Mouse (Mus musculus): ENCODE results near the gene Ksr1.

Ksr1 gene

DNA sequence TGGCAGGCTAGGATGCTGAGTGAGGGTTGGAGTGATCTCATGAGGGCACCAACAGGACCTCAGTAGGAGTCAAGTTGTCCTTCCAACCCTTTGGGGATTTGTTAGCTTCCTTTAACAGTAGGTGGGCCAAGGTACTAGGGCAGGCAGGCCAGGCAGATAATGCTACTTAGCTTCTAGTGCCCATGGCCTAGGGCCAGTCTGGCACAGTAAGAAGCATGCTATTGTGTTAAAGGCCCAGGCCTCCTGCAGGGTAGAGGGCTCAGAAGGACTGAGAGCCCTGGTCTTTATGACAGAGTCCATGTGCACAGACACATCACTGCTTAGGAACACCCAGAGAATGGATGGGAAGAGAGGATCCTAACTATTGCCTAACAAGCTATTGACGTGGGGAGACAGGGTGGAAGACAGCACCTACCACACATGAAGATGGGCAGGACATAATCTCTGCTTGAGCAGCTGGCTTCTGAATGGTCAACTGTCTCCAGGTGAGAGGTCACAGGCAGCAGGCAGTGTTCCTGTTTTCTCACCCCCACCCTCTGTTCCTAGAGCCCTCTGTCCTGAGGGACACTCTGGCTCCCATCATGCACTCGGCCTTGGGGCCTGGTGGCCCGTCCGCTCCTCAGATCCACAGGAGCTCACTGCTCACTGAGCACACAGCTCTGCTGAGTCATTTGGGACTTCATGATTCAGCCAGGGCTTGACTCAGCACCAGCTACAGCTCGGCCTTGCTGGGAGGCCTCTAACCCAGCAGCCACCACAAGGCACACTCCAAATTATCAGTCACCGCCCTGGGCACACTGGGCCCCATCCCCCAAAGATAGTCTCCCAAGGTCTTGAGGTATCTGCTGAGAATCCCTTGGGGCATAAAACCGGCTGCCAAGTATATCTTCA is 74.9 kb downstream of the Ksr1 start:
- no peak for DNase-seq (ENCODE audit: extremely low read depth, low read depth, low spot score)

DNA sequence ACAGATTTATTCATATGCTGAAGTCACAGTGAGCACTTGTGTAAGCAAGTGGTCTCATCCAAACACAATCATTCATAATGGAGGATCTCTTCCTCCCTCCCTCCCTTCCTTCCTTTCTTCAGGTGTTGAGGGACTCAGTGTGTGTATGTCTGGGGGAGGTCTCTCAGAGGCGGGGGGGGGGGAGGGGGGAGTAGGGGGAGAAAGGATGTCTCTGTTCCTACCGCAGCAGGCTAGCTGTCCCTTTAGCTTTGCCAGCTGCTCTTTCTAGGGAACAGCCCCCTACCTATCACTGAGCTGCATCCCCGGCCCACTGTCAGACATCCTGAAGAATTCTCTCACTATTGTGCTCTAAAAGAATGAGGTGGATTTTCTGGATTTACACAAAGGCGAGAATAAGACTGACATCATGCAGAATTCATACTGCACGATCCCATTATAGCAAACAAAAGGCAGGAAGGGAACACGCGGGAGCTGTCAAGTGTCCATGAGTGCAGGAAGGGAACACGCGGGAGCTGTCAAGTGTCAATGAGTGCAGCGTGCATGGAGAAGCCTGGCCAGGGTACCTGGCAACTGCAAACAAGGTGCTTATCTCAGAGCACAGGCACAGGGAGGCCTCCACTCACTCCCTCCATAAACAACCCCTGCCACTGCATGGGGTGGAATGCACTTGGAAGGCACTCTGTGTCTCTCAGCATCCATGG is 76.6 kb downstream of the Ksr1 start:
- no peak for DNase-seq (ENCODE audit: extremely low read depth, low read depth, low spot score)

DNA sequence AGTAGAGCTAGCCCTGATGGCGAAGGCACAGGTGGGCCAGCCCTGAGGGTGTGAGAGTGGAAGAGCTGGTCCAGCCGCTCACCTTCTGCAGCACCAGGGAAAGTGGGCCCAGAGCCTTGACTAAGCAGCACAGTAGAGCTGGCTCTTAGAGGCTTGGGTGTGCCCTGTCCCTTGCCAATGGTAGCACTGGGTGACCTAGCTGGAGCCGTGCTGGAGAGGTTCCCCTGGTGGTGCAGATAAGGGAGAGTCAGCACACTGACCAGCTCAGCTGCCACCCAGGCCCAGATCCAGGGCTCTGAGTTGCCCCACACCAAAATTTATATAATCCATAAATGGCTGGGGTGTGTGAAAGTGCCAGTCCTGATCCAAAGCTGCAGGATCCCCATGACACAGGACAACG is 79.0 kb downstream of the Ksr1 start:
- no peak for DNase-seq (ENCODE audit: extremely low read depth, low read depth, low spot score)

DNA sequence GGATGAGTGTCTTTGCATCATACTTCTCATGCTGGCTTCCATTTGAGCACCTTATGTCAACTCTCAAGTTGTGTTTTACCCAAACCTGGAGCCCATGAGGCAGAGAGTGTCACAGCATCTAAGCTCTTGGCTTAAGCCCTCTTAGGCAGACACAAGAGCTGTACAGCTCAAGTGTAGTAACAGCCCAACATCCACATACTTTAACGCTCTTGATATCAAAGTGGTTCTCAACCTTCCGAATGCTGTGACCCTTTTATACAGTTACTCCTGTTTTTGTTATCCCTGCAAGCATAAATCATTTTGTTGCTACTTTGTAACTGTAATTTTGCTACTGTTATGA is 80.0 kb downstream of the Ksr1 start:
- DNase-seq (ENCODE audit: extremely low read depth, low read depth, low spot score): no peak

DNA sequence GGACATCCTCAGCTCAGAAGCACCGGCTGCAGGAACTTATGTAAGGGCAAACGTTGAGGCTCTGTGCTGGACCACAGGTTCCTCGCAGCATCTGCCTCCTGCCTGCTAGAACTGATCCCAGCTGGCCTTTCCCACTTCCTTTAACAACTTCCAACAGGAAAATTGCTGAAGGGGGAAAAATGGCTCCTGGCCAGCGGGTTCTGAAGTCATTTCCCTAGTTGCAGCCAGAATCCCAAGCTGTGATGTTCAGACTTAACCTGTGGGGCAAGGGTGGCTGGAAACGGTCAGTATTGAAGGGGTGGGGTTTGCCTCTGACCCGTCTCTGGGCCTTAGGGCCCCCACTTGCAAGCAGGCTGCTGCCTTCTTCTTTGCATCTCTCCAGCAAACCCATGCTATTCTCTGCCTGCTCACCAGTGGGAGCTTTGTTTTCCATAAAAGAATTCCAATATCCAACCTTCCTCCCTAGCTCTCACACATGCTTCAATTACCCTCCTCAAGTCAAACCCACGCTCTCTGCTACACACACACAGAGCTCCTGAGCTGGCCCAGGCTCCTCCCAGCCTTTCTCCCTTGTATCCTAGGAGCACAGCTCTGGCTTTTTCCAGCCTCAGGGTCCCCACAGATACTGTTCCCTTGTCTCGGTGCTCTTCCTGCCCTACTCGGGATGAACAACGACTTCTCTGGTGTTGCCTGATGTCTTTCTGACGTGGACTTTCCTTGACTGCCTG is 80.6 kb downstream of the Ksr1 start:
- no peak for DNase-seq (ENCODE audit: extremely low read depth, low read depth, low spot score)

DNA sequence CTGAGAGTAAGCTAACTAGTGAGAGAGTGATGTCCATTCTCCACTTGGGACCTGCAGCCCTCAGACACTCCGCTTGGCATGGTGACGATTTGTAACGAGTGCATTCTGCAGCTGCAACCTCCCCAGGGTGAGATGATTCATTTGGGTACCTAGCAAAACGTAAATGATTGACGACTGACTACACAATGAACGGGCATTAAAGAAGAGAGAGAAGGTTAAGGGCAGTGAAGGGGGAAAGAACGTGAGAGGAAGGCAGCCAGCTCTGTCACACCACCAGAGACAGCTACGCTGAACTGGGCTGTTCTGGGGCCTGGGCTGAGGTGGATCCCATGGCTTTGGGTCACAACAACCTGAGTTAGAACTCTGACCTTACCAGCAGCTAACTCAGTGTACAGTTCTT is 81.9 kb downstream of the Ksr1 start:
- no peak for DNase-seq (ENCODE audit: extremely low read depth, low read depth, low spot score)

DNA sequence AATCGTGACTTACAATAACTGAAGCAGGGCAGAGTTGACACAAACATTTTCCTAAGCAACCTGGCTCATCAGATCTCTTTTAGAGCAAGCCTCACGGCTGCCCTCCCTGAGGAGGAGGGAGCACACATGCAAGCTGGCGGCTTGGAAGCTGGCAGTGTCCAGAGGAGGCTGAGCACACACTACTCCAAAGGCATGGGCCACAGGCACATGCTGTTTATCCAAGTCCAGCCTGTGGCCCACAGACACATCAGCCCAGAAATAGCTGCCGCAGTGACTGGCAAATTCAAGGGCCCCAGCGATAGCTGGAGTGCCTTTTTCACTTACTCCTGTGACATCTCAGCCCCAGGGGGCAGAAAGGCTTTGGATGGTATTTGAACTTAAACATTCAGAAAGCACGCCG is 82.6 kb downstream of the Ksr1 start:
- DNase-seq (ENCODE audit: extremely low read depth, low read depth, low spot score): no peak

DNA sequence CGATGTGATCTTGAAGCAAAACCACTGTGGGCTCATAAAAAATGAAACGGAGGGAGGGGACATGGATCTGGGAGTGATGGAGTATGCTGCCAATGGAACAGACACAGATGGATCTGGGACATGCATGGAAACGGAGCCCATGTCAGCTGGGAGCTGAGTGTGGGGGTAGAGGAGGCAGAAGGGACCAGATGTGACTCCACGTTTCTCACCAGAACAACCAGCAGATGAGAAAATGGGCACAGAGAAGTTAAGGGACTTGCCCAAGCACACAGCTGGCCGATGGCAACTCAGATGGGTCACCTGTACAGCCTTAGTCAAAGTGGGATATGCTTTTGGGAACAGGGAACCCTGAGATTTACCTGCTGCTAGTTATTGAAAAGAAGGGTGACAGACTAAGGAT is 83.3 kb downstream of the Ksr1 start:
- DNase-seq (ENCODE audit: extremely low read depth, low read depth, low spot score): no peak

DNA sequence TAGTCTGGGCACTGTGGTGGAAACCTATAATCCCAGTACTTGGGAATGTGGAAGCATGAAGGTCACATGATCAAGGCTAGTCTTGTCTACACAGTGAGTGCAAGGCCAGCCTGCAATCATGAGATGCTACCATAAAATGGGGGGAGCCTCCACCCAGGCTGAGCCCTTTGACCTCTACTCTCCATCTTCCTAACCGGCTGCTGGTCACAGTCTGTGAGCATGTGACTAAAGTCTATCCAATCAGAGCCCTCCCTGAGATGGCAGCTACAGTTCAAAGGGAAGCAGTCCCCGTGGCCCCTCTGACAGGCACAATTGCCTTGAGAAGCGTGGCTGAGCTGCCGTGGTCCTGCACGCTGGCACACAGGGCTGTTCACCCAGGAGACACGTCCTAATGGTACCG is 84.4 kb downstream of the Ksr1 start:
- DNase-seq (ENCODE audit: extremely low read depth, low read depth, low spot score): no peak

DNA sequence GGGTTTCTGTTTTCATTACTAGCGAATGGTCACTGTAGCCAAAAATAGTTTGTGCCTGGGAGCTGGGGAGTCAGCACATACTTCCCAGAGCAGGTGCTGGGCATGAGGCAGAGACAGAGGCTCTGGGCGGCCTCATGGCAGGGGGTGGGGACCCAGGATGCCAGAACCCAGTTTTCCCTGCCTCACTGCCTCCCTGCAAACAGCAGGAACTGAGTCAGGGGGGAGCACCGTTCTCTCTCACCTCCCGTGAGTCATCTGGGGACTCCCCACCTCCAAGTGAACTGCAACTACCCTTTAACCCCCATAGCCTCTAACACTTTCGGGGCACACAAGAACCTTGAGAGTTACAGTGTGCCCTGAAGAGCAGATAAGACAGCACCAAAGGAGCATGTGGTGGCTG is 86.4 kb downstream of the Ksr1 start:
- DNase-seq (ENCODE audit: extremely low read depth, low read depth, low spot score): no peak

DNA sequence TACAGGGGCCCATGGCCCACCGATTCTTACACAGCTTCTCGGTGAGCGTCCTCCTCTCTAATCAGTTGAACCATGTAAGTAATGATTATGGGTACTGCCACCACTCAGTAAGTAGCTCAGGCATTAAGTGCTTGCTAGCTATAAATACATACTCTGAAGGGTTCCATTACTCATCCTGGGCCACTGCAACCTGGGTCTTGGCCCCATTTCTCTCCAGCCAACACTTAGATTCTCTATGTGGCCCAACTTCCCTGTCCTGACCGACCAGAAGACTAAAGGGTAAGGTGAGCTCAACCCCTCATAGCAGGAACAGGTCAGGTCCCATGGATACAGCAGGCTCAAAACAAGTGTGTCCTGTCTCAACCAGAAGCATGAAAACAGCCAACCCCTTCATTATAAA is 87.1 kb downstream of the Ksr1 start:
- DNase-seq (ENCODE audit: extremely low read depth, low read depth, low spot score): no peak

DNA sequence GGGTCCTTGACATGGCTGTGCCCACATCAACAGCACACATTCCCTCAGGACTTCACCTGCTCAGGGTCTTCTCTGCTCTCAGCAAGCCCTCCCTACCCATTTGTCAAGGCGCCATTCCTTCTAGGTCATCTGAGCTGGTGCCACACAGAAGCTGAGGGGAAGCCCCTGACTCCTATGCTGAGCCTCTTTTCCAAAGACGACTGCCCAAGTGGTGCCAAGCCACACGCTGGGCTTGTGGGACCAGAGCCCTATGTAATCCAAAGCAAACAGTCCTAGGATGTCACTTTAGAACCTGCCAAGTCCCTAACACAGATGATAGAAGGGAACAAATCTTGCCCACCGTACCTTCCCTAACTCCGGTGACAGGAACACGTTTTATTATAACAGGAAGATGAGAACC is 87.6 kb downstream of the Ksr1 start:
- DNase-seq (ENCODE audit: extremely low read depth, low read depth, low spot score): no peak

DNA sequence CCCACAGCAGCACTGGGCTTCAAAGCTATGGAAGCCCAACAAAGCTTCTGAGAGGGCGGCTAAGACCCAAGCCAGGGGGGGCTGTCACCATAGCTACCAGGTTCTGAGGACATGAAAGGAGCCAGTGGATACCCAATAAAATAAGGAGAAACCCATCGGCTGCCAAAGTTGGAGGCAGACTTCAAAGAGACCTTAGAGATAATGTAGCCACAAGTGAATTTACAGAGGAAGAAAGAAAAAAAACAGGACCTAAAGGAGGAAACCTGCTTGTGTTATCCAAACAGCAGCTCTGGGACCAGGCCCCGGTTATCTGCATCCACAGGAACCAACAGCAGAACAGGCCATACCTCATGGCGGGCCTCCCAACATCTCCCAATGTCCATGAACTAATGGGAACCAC is 88.4 kb downstream of the Ksr1 start:
- DNase-seq (ENCODE audit: extremely low read depth, low read depth, low spot score): no peak

DNA sequence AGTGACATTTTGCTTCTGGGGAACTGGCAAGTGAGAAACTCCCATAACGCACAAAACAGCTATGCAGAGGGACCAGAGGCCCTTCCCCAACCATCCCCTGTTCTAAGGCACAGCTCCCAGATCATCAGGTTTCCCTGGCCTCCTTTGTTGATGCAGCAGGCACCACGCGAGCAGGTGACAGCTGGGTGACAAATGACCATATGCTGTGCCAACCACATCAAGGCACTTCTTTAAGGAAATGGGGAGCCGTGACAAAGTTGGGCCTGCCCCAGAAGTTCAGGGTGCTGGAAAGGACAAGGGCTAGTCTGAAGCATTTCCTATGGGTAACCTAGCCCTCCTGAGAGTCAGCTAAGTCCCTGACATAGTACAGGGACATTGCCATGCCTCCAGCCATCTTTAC is 89.3 kb downstream of the Ksr1 start:
- DNase-seq (ENCODE audit: extremely low read depth, low read depth, low spot score): no peak

DNA sequence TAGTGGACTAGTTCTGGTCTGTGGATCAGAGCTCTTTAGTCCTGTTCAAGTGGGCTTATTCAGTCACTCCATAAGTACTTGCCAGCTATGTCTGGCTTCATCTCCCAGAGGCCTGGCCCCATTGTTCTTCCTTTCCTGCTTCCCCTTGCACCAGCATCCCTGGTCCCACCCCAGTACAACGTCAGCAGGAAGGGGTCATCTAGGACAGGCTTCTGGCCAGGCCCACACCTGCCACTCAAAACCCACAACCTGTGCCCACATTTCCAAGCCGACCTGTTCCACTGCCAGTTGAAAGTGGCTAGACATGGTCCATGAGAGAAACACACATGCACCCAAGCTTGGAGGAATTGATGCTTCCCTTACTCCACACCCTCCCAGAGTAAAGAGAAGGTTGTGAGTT is 90.2 kb downstream of the Ksr1 start:
- no peak for DNase-seq (ENCODE audit: extremely low read depth, low read depth, low spot score)

DNA sequence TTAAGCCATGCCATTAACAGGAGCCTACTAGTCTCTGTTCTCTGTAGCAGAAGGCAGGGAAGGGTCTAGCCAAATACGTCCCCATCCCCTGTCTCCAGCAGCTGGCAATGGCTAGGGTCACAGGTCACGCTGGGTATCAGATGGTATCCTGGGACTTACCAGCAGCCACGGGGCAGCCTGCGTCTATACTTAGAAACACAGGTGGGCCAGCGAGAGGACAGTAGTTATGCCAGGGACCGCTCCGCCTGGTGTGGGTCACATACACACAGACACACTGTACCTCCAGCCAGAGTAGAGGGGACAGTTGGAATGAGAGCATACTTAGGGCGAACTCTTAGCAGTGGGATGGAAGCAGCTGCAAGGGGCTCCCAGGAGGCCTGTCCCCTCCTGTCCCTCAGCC is 91.0 kb downstream of the Ksr1 start:
- no peak for DNase-seq (ENCODE audit: extremely low read depth, low read depth, low spot score)

DNA sequence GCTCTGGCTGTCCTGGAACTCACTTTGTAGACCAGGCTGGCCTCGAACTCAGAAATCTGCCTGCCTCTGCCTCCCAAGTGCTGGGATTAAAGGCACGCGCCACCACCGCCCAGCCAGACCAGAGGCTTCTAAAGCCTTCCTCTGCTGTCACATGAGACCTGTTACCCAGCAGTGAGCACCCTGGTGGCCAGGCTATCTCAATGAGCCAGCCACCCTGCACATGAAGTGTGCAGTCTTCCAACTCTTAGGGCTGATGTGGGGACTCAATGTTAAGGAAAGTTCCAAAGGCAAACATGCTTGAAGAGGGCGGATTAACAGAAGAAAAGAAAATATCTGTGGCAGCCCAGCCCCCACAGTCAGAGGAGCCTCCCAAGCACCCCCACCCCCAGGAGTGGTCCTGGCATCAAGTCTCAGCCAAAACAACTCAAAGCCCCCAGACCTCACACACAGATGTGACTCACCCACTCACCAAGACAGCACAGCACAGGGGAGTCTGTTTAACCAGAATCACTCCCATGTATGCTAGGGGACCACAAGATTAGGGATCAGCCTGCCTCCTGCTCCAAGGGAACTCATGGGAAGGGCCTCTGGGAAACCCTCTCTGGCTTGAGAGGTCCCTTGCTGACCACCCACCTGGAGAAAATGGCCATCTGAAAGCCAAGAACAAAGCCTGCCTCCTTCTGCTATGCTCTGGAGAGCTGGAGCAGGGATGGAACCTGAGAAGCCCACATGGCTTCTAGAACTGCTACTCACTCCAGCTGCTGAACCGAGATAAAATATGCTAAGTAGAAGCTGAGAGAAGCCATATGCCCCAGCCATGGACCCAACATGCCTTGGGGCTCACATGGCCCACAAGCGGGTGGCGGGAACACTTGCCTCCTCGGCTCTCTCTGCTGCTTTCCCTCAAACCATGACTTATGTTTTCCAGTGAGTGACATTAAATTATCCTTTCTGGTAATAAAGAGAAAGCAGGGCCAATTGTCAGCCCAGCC is 91.8 kb downstream of the Ksr1 start:
- no peak for DNase-seq (ENCODE audit: extremely low read depth, low read depth, low spot score)

DNA sequence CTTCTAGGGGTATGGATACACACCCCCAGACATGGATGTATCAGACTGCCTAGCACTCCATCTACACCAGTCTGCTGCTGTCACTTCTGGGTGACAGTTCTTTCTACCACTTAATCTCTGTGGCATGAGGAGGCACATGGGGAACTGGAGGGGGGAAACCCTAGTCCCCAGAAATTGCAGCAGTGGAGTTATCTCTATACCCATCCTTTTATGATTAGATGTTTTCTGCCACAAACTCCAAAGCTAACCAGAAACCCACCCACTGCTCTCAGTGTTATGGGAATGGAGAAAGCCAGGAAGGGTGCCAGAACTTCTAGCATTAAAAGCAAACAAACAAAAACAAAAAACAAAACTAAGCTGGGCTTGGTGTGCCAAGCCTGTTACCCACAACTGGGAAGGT is 92.8 kb downstream of the Ksr1 start:
- DNase-seq (ENCODE audit: extremely low read depth, low read depth, low spot score): no peak

DNA sequence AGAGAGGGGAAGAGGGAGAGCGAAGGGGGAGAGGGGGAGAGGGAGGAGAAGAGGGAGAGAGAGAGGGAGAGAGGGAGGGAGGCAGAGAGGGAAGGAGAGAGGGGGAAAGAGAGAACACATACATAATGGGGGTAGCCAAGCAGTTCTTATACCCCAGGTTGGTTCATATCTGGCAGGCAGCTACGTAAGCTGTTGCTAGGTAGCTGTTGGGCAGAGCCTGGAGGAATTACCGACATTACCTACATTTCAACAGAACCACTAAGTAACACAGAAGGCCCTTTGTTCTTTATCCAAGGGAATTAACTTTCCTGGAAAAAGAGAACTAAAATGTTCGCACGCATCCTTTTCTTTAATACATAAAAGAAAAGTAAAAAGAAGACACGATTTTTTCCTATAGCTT is 93.4 kb downstream of the Ksr1 start:
- DNase-seq (ENCODE audit: extremely low read depth, low read depth, low spot score): no peak

DNA sequence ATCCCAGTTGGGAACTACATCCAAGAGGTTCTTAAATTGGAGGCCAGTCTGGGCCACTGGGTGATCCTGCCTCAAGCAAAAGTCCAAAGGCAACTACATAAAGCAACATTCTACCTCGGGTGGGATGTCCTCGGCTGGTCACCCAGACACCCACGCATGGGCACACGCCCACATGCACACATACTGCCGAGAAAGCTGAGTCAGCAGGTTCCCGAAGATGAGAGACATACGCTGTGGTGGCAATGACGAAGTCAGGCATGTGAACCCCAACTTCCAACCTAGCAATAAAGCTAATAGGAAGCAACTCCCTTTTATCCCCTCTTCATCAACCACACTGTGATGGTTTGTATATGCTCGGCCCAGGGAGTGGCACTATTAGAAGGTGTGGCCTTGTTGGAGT is 94.7 kb downstream of the Ksr1 start:
- no peak for DNase-seq (ENCODE audit: extremely low read depth, low read depth, low spot score)

Measured in fat pad, adult 2 months (tissue).